Mouse (Mus musculus) spleen, adult 12 weeks (tissue): ENCODE results near the gene Phf13.
A peak's percentile ranks its signal among the peaks of the same experiment; 100 is the strongest.
"Not testable (repeated sequence)": the region's sequence is repeated elsewhere in the genome, so short reads cannot be mapped to it uniquely, and the experiment has no call there.

Source experiments
- DNase-seq: peaks from one replicate; pipeline ENCODE4 v3.0.0; 2022; ENCODE audit warnings: low spot score

Gene Phf13

GRCm38 (mm10) chr4:151996173-151996950 lies at the start of gene Phf13:
Gene Phf13 (minus strand): TSS chr4:151996258.
- DNase-seq, result peak; percentile 96

GRCm38 (mm10) chr4:152044609-152045008 lies 48.6 kb upstream of the Phf13 start:
- DNase-seq, result no peak

- DNase-seq, result no peak
Measured at GRCm38 (mm10) chr4:152043171-152043570, 47.1 kb upstream of the Phf13 start.

GRCm38 (mm10) chr4:152041924-152042641 lies 46.0 kb upstream of the Phf13 start:
- DNase-seq, result no peak

GRCm38 (mm10) chr4:152039831-152040310 lies 43.8 kb upstream of the Phf13 start:
- DNase-seq, result no peak

- peak; percentile 94 for DNase-seq
Measured at GRCm38 (mm10) chr4:152038985-152039830, 43.1 kb upstream of the Phf13 start, which contains the start of gene Nol9. Gene Nol9 (plus strand): TSS chr4:152039321.

GRCm38 (mm10) chr4:152038225-152038984 lies 42.3 kb upstream of the Phf13 start, which contains the start of gene Tas1r1:
Gene Tas1r1 (minus strand): TSS chr4:152038568.
- no peak for DNase-seq

GRCm38 (mm10) chr4:152036464-152036863 lies 40.4 kb upstream of the Phf13 start:
- not testable (repeated sequence) for DNase-seq

- DNase-seq, result no peak
Measured at GRCm38 (mm10) chr4:152032922-152033321, 36.9 kb upstream of the Phf13 start.

GRCm38 (mm10) chr4:152029997-152030396 lies 33.9 kb upstream of the Phf13 start:
- DNase-seq, result no peak

GRCm38 (mm10) chr4:152029087-152029486 lies 33.0 kb upstream of the Phf13 start:
- no peak for DNase-seq

GRCm38 (mm10) chr4:152028456-152028855 lies 32.4 kb upstream of the Phf13 start:
- DNase-seq, result no peak

GRCm38 (mm10) chr4:152027524-152027923 lies 31.5 kb upstream of the Phf13 start, which contains the start of gene Zbtb48:
Gene Zbtb48 (minus strand): TSS chr4:152027671.
- DNase-seq, result peak; percentile 86

- DNase-seq, result no peak
Measured at GRCm38 (mm10) chr4:152026751-152027508, 30.9 kb upstream of the Phf13 start.

- no peak for DNase-seq
Measured at GRCm38 (mm10) chr4:152024525-152024924, 28.5 kb upstream of the Phf13 start.

- no peak for DNase-seq
Measured at GRCm38 (mm10) chr4:152022506-152022905, 26.4 kb upstream of the Phf13 start.

GRCm38 (mm10) chr4:152021568-152022097 lies 25.6 kb upstream of the Phf13 start:
- DNase-seq, result no peak

- no peak for DNase-seq
Measured at GRCm38 (mm10) chr4:152020024-152020423, 24.0 kb upstream of the Phf13 start.

GRCm38 (mm10) chr4:152019073-152019472 lies 23.0 kb upstream of the Phf13 start:
- DNase-seq, result no peak
